Mouse (Mus musculus) central nervous system, embryonic 14 days (tissue): ENCODE data around the gene Parva. TPM values are rescaled to one million over a fixed set of nuclear protein-coding genes. Genes with fewer than 3 reads are reported as not detected.

ENCODE experiments used
- polyA plus RNA-seq: library from polyadenylated mRNA; depleted of rRNA; stranded (reverse); fragments of >200 nt; gene quantifications from 2 replicates; pipeline ENCODE4 v1.2.3, GENCODE M21; 2012; rRNA removed

Parva gene
- polyA plus RNA-seq, result 22.2 and 36.0 TPM in 2 replicates

GRCm38 (mm10) chr7:112427357-112428157 lies at the start of gene Parva:
Gene Parva (plus strand): TSS chr7:112427505.

Other genes with a start within 250 kb of the Parva start
- 5.4 and 5.9 TPM in 2 replicates for gene Mical2, start 201.6 kb upstream of the Parva start, polyA plus RNA-seq